Mouse (Mus musculus) frontal cortex, postnatal 25 days (tissue): ENCODE results near the gene Tbc1d1.
A peak's percentile ranks its signal among the peaks of the same experiment; 100 is the strongest.

Experiments used
- DNase-seq, 2 experiments: peaks; one replicate each; pipeline ENCODE4 v3.0.0; 2022; ENCODE audit warnings: low spot score in 2 of 2

Gene Tbc1d1

DNA sequence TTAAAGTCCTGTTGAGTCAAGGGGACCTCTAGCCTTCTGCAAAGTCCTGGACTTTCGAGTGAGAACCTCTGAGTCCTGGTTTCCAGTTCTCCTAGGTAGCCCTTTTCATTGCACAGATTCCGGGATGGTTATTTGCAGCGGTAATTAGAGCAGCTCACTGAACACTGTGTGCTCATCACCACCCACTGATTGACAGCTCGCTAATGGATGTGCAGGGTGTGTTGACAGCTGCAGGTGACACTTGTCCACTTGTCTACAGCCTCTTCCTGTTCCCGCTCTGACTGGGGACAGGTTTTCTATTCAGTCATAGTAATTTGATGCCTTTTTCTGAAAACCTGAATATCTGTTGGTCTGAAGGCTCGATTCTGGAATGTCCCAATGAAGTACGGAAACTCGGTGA is 50.8 kb downstream of the Tbc1d1 start:
- no peak for DNase-seq

DNA sequence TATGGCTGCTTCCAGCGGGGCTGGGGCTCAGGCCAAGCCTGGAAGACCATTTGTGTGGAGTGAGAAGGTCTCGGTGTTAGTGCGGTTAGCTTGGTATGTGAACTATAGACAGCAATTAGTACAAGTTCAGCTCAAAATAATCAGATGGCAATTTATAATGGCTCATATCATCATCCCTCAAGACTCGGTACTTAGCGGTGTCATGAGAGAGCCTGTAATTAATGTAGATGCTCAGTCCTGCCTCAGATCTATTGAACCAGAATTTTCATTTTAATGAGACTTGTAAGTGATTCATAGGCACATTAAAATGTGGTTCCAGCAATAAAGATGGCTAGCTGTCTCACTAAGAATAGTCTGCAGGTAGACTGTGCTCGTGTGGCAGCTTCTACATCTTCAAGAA is 51.7 kb downstream of the Tbc1d1 start:
- no peak for DNase-seq

DNA sequence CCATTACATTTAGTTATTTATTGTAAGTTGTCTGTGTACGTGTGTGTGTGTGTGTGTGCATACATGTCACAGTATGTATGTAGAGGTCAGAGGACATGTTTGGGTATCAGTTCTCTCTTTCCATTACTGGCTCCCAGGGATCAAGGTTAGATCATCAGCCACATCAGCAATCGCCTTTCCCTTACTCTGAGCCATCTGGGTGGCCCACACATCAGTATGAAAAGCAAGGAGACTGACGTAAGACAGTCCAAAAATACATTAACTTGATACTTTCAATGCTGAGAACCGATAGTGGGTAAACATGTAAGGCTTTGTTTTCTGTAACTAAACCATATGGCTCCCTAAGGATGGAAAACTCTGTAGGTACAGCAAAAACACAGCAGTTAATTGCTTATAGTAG is 54.7 kb downstream of the Tbc1d1 start:
- DNase-seq, result no peak

DNA sequence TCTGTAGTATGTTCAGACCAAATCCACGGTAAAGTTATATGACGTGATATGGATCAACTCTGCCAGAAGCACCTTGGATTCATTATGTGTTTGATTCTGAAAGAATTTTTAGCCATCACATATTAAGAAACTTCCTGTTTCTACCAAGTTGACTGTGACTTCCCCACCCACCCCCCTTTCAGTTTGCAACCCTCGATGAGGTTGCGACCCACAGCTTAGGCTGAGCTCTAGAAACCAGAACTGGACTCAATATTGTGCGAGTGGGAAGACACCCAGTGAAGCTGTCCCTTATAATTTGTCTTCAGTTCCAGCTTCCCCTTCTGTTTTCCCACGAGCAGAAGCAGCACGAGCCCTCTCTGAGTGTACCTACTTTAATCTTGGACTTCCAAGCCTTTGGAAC is 55.2 kb downstream of the Tbc1d1 start:
- DNase-seq, result no peak

DNA sequence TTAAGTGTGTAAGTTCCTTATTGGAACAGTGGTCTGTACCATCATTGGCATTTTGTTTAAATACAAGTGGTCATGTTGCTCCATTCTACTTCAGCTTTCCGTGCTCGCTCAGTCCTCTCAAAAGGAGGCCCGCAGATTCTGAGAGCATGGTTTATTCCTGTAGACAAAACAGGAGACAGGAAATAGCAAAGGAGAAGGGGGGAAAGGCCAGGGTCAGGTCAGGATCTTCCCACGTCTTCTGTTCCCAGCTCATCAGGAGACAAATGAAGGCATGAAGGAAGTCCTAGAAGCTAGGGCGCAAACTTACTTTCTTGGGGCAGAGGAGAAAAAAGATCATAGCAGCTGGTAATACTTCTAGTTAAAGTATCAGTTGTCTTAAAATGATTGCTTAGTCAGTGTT is 56.1 kb downstream of the Tbc1d1 start:
- no peak for DNase-seq

DNA sequence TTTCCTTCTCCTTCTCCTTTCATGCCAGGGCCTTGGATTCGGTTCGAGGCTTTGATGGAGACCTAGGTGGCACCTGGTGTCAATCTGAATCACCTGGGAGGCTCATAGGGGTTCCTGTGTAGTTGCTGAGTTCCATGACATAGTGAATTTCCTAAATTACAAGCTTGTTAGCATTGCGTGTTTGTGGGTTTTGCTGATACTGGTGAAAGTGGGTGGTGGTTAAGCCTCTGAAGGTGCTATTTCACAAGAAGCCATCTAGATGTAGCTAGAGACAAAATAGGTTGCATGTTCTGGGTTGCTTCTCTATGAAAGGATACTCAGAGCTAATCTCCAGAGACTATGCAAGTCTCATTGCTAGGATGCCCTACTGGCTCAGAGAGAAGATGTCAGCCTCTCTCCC is 56.5 kb downstream of the Tbc1d1 start:
- DNase-seq, result no peak

DNA sequence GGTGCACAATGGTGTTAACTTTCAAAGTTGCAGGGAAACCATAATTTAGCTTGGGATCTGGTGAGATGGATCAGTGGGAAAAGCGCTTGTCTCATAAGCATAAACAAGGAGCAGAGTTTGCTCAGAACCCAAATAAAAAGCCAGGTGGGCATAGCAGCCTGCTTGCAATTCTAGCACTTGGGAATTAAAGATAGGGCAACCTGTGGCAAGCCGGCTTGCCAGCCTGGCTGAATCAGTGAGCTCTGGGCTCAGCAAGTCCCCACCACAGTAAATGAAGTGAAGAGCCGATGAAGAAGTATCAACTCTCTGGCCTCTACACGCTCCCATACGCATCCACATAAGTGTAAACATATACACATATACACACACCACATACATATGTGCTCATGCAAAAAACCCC is 59.7 kb downstream of the Tbc1d1 start:
- no peak for DNase-seq

DNA sequence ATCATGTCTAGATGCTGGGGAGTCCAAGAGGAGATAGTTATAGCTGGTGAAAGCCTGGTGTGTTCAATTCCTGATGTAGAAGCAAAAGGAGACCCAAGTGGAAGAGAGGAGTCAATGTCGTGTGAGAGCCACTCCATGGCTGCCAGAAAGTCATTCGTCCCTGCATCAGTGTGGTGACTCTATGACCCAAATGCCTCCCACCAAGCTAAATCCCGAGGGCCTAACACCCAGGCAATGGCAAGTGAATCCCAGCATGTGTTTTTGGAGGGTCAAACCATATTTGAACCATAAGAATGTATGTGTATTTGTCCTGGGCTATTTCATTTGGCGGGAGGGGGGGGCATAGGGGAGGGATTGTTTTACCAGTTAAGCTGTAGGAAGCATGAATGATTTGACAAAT is 60.2 kb downstream of the Tbc1d1 start:
- DNase-seq, result no peak

DNA sequence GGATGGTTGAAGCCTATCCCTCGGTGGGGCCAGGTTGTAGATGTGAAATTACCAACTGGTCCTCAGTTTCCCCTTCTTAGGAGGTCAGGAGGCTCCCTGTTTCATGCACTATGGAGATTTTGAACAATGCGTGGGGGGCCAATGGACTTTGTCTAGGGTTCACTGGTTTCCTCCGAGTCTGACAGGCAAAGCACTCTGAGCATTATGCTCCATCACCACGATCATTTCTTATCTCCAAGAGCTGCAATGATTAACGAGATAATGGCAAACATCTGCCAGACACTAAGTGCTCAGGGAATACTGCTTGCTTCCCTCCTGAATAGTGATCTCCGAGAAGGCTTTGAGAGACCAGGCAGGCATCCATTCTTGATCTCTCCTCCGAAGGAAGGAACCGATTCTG is 61.2 kb downstream of the Tbc1d1 start:
- no peak for DNase-seq

DNA sequence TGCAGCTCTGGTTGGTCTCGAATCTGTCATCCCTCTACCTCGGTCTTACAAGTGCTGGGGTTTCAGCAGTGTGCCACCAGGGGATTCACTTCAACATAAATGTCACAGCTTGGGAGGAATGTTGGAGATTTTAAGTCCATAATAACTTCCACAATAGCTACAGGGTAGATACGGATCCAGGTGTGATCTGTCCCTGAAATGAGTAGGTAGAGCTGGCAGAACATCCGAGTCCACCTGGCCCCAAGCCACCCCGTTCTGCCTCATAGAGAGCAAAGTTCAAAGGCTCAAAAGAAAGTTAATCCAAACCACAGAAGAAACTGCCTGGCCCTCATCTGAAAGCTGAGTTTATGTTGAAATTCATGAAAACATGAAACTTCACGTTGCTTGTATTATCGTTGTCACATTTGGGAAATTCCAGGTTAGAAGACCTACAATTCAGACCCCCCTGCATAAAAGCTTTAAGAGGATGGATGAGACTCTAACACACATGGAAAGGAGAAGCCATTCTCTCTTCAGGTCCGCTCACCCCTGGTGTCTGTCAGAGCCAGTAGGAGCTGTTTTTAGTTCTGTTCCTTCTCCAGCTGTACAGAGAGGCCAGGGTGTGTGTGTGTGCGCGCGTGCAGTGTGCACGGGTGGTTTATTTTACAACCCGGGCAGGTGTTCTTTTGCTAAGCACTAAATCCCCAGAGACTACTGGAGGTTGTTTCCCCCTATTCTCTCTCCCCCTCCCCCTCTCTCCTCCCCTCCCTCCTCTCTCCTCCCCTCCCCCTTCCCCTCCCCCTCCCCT is 61.9 kb downstream of the Tbc1d1 start:
- no peak for DNase-seq

DNA sequence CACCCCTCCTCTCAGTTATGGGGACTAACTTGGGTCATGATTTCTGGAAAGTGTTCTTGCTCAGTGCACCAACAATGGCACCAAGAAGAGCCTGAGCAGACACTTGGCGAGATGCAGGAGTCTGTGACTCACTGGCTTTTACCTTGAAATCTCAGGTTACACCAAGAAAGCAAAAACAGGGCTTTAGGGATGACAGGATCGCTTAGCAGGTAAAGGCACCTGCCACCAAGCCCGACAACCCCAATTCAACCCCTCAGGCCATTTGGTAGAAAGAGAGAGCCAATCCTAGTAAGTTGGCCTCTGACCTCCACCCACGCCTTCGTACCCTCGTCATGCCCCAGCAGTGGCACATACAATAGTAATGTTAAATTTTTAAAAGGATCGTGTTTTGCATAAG is 62.5 kb downstream of the Tbc1d1 start:
- DNase-seq, result no peak

DNA sequence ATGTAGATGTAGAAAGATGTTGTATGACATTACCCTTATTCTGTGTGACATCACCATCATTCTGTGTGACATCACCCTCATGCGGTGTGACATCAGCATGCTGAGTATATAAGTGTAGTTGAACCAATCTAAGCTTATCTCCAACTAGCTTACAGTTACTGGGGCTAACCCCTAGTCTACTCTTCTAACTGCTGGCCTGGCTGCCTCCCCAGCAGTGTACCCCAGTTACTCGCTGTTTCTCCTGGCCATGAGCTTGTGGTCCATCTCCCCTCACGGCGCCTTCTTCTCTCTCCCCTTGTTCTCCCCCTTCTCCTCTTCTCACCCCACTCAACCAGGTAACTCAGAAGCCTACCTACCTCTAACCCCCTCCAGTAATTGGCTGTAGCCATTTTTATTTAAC is 64.7 kb downstream of the Tbc1d1 start:
- no peak for DNase-seq

DNA sequence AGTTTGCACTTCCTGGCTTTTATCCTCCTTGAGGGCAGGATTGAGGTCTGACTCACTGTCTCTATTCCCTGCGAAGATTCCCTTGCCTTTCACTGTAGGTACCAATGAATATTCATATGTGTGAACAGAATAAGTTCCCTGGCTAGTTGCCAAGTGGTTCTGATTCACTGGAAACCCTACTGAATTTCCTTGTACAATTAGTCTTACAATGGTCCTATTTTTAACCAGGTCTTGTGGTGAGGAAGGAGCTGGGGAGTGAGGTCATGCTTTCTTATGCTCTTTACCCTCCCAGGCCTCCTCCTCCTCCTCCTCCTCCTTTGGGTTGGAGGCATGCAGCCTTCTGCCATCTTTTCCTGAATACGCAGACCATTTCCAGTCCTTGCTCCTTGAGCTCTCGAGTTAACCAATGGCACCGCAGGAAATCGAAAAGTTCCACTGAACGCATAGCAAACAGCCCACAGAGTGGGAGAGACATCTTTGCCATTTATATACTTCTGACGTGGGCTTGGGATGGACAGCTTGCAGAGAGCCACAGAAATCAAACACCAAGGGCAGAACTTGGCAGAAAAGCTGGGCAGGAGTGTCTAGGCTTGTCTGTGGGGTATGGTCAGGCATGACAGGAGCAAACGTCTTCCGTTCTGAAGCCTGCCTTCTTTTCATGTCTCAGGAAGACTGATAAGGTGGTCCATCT is 68.8 kb downstream of the Tbc1d1 start:
- no peak for DNase-seq

DNA sequence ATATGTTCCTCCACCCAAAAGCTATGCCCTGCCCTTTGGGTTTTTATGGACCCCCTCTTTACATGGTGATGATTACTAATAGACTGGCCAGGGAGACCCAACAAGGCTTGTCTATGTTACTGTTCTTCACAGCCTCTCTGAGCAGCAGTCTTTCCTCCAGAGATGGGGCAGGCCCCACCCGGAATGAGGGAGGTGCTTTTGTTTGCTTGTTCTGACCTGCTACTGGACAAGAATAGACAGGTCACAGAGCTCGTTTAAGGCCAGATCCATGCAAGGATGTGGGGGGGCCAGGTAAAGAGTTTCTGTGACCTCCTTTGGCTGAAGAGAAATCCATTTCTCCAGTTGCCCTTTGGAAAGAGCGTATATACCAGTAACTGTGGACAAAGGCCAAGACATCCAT is 72.1 kb downstream of the Tbc1d1 start:
- DNase-seq, result no peak

DNA sequence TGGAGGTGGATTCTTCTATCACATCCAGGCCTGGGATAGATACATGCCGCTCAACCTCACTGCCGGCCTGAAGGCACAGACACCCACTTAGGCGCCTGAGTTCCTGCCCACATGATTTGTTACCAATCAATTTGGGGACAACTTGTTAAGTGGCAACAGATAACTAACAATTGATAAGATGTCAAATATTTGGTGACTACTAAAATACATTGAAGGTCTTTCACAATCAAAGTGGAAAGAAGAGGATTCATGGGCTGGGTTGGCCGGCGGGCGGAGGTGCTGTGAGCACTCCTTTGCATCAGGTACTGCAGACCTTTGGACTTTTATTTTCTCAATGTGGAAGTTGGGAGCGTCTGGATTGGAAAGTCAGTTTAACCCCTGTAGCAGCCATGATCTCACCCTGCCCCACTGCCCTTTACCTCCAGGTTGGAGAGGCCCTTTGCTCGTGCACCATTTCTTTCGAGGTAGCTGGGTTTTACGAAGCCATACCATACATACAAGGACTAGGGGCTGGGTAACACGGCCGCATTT is 73.3 kb downstream of the Tbc1d1 start:
- no peak for DNase-seq

DNA sequence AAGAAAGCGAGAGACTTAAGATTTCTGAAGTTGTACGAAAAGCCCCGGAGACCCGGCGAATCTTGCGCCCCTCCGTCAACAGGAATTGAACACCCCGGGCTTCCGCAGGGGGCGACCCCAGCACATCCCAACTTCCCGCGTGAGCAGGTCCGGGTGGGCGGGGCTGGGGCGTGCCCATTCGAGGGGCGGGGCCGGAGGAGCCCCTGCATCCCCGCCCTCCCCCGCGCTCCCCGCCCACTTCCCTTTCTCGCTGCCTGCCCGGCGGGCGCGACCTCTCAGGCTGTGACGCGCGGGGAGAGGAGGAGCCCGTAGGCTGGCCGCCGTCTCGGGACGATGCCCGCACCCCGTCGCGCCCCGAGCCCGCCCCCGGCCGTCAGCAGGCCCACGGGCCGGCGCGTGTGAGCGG is 74.0 kb downstream of the Tbc1d1 start:
- DNase-seq, result peak; percentile 36 to 59

DNA sequence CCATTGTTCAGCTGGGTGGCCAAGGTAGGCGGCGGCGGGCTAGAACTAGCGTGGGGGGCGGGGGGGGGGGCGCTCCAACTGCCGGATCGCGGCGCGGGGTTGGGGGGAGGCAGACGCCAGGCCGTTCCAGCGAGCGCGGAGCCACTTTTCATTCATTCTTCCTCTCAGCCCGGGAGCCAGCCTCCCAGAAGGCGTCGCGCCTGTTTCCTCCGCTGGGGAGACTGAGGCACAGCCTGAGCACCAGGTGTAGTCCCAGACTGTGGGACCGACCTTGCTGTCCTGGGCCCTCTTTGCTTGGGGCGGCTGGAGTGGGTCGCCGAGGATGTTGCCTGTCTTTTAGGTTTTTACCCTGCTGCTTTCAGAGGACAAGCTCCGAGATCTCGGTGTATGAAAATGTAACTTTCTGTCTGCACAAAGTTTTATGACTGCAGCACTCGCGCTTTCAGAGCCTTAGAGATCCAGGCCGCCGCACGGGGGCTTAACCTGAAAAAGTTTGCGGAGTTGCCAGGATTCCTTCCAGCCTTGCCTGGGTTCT is 74.5 kb downstream of the Tbc1d1 start:
- DNase-seq, result no peak

DNA sequence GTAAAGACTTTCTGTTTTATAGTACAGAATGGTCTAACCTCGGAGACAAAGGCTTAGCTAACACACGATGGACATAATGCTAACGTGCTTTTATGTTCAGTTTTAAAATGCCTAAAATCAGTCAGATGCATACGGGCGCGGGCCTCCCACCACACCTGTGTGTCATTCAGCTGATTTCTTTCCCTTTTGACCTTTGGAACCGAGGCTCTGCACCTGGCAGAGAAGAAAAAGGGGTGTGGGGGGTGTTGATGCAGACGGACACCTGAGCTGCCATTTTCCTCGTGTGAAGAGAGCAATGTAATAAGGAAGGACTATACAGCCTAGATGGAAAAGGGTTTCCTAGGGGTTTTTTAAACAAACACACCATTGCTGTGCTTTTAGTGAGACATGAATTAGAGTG is 76.8 kb downstream of the Tbc1d1 start:
- no peak for DNase-seq

DNA sequence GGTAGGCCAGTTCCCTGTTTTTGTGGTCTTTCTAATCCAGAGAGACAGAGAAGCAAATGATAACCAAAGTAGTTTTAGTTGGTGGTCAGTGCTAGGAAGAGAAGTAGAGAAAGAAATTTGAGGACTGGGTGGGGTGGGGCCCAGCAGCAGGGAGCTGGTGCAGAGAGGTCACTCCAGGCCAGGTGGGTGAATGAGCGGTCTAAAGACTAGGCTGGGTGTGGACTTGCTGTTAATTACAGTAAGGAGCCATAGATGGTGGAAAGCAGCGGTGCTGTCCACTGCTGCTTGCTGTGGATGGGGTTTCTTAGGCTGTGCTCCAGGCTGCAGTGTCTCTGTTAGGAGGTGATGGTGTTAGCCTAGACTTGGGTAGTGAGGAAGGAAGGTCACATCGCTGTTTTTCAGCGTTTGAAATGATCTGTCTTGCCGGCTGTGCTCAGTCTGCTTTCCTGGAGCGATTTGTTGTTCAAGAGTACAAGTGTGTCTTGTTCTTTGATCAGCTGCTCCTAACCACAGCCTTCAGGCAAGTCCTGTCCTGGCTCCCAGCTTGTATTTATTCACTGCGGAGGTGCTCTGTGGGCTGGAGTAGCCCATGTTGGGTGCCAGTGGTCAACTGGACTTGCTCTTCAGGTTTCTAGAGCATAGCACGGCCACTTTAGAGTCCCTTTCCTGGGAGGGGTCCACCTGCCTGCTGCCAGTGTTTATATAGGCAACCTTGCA is 78.3 kb downstream of the Tbc1d1 start:
- DNase-seq, result no peak

DNA sequence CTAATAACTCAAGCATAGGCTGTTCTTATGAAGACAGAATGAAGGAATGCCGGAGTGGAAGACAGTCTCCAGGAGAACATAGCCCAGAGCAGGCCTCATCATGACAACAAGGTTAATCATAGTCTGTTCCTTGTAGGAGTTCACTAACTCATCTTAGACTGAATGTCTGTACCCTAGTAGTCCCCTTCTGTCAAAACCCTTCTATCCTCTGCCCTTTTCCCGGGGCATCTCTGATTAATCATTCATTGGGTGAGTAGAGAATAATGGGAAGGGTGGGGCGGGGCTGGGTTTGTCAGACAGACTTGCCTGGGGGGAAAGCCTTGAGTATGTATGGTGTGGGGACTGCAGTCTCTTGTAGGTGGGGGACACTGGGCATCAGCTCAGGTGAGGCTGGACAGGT is 79.1 kb downstream of the Tbc1d1 start:
- no peak for DNase-seq

DNA sequence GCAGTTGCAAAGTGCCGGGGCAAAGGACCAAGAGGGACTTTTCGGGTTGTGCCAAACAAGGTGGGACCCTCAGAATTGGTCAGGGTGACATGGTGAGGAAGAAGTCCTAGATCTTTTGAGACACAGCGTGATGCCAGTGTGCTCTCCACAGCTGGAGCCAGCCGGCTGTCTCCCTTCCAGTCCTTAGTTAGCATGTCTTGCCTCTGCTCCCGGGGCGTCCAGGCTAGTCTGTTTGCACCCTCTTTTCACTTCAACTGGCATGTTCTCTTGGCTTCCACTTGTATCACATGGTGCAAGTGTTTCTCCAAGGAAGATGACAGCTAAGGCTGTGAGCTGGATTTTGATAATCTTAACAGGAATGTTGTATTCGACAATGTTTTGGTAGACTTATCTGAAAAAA is 80.5 kb downstream of the Tbc1d1 start:
- DNase-seq, result no peak

DNA sequence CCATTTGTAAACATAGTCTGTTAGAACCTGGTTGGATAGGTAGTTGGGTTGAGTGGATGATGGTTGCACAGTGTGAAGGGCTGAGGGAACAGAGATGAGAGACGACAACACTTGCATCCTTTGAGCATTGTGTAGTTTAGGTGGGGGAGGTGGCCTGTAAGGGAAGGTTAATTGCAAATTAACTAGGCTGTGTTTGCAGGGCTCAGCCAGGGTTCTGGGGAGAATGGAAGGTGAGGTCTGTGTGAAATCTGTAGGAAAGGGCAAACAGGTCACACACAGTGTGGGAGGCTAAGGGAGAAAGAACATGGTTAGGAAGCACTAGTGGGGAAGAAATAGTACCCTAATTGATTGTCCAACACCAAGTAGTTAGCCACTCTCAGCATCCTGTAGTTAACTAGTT is 81.2 kb downstream of the Tbc1d1 start:
- no peak for DNase-seq

DNA sequence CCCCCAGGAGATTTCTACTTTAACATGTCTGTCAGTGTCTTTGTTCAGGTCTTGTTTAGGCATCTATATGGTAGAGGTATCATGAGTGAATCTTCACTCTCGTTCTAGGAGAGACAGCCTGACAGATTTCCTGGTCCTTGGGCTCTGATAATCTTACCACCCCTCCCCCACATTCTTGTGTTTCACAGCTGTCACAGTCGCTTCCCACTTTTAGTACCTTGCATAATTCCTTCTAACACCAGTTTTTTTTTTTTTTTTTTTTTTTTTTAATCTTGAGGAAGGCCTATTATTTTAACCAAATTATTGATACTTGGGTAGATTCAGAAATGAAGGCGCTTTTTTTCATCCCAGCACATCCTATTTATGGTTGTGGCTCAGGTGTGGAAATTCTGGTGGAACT is 81.6 kb downstream of the Tbc1d1 start:
- DNase-seq, result no peak
